Mouse (Mus musculus): ENCODE measurements around the gene Cpsf4l.

- TF ChIP-seq EP300 (IDR thresholded peaks at IDR 0.05; ENCODE audit: low read depth) (no peak), CTCF (IDR thresholded peaks at IDR 0.05; ENCODE audit: low read depth) (no peak)
Observed at GRCm38 (mm10) chr11:113677378-113677777, 32.4 kb downstream of the Cpsf4l start.
